Mouse (Mus musculus): ENCODE data around the gene Clec10a.
A peak's percentile ranks its signal among the peaks of the same experiment; 100 is the strongest.

The Clec10a gene

DNA sequence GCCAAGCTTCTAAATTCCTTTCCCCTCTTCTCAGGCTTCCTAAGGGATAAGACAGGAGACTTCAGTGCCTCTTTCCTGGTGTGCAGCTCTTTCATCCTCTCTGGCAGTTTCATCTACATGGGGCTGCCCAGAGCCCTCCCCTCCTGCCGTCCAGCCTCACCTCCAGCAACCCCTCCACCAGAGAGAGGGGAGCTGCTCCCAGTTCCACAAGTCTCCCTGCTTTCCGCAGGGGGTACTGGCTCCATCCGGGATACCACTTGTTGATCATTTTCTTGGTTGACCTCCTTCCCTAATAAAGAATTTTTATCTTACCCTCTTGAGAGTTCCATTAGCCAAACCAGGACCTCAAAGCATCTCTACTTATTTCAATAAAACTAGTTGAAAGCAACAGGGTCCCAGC, 60.1 kb downstream of the Clec10a start:
- no peak for DNase-seq (ENCODE audit: low spot score in 2 of 2)

DNA sequence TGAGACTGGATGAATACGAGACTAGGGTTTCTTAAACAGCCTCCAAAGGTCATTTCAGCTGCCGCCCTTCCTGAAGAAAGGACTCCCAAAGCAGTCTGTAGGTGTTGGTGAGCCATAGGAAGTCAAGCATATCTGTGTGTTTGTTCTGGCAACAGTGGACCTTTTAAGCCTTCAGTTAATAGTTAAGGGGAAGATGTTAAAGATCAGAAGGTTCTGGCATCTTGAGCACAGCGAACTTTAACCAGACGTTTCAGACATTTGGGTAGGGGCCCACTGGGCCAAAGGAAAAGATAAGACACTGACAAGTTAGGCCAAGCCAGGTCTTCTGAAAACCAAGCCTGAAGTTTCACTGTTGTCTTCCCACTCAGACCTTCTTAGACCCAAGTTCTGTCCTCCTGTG, 62.0 kb downstream of the Clec10a start:
- no peak for DNase-seq (ENCODE audit: low spot score in 2 of 2)

DNA sequence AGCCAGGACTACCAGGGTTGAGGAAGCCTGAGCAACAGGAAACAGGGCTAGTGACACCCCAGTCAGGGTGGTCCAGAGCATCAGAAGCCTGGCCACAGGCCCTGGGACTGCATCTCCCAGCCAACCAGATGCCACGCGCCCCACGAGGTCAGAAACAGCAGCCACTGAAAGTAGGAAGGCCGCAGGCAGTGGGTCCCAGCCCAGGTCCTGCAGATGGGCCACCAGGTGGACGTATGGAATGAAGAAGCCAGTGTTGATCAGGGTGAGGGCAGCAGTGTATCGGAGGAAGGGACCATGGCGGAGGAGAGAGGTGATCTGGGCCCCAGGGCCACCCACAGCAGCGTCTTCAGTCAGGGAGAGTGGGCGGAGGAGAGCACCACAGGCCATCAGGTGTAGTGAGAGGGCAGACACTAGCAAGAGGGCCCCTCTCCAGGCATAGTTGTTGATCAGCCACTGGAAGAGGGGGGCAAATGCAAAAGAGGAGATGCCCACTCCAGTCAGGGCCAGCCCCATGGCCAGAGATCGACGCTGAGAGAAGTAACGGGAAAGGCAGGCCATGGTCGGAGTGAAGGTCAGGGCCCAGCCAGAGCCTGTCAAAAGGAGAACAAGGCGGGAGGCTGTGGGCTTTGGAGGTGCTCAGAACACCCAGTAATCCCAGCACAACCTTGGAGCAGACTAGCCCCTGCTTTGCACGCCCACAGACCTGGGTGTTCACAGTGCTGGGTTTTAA, 62.9 kb downstream of the Clec10a start:
- no peak for DNase-seq (ENCODE audit: low spot score in 2 of 2)

DNA sequence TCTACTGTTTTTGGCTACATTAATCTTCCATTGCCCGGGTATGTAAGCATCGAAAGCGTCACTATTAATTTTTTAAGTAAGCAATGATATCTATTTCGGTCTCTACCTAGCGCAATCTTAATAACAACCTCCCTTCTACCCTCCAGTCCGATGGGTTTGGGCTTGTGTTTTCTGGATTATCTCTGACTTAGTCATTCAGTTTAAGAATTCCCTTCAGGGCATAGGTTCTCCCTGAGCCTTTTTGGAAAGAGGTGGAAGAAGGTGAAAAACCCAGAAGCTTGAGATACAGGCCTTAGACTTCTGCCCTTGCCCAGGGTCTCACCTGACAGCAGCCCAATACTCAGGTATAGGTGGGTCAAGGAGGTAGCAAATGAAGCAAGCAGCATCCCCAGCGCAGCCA, 63.9 kb downstream of the Clec10a start:
- DNase-seq (ENCODE audit: low spot score in 2 of 2), result no peak

DNA sequence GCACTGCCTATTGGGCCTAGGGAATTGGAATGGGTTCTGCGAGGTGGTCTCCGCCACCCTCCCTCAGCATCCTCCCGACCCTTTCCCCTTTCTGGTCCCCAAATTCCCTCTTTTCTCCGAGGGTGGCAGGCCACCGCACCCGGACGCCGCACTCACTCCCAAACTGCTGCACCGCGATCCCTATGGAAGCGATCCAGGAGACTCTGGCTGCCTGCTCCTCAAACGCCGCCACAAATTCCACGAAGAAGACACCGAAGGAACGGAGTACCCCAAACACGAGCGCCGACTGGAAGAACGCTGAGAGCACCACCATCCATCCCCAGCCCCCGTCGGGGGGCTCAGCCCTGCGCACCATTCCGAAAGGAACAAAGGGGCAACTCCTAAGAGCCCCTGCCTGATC, 64.3 kb downstream of the Clec10a start:
- peak in 1 of 2 experiments; percentile 64 for DNase-seq (ENCODE audit: low spot score in 2 of 2)
